Mouse (Mus musculus) liver, postnatal 0 days (tissue): ENCODE results near the gene Adcy9.

Experiments used
- CTCF ChIP-seq: sonication (generic); IDR thresholded peaks from 2 replicates; pipeline ENCODE4 v1.5.1; 2016; ENCODE audit warnings: antibody characterized with exemption, low read depth
- EP300 ChIP-seq: IDR thresholded peaks from 2 replicates; pipeline ENCODE4 v1.6.1; 2016; ENCODE audit warnings: antibody characterized with exemption, low read depth, mild to moderate bottlenecking

DNA sequence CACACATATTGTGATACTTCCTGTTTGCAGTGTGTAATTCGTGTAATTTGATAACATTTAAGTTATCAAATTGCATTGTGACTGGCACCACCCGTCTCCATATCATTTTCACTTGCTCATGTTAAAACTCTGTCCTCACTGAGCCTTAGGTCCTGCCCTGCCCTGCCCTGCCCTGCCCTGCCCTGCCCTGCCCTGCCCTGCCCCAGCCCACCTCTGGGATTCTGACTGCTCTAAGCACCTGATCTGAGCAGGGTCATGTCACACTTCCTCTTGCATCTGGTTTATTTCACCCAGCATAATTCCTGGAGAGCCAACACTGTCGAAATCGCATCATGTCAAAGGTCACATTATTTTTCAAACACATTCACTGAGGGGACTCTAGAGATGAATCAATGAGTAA is 26.1 kb upstream of the Adcy9 start:
- TF ChIP-seq EP300 (no peak), CTCF (no peak)
